Mouse (Mus musculus): ENCODE data around the gene Olfr1008.
"Not testable (repeated sequence)": the region's sequence is repeated elsewhere in the genome, so short reads cannot be mapped to it uniquely, and the experiment has no call there.

Olfr1008 gene

DNA sequence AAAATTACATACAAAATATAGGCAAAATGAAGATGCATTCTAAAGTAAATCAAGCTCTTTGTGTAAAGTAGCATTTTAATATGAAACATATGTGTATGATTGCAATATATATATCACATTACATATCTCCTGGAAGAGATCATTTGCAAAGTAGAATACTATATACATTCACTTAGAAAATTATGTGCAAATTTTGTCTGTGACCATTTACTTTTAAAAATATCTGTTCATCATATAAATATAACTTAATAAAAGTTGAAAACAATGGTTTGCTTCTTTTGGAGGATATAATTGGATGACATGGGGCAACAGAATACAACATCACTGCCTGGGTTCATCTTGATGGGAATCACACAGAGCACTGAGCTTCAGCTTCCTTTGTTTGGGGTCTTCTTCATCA, at the start of gene Olfr1008:
Olfr1008 (plus strand) TSS at position 301 of the 400 bp plus-strand sequence.
- DNase-seq (ENCODE audit: low spot score in 2 of 2), result no peak

DNA sequence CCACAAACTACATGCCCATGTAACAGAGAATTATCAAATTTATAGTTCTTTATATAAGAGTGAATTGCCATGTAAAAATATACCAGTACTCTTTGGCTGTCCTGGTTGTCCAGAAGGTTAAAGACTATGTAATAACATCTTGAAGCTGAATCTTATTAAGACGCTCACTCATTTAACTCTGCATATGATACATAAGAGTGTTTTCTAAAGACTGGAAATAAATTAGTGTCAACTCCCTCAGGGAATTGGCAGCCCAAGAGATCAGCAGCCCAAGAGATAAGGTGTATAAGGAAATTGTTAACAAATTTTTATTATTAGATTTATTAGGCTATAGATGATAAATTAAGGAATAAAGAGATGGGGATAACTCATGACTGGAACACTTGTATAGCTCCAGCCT, 38.6 kb upstream of the Olfr1008 start, which contains the start of gene Olfr1002:
Olfr1002 (minus strand) TSS at position 101 of the 400 bp plus-strand sequence.
- DNase-seq (ENCODE audit: low spot score in 2 of 2), result no peak

DNA sequence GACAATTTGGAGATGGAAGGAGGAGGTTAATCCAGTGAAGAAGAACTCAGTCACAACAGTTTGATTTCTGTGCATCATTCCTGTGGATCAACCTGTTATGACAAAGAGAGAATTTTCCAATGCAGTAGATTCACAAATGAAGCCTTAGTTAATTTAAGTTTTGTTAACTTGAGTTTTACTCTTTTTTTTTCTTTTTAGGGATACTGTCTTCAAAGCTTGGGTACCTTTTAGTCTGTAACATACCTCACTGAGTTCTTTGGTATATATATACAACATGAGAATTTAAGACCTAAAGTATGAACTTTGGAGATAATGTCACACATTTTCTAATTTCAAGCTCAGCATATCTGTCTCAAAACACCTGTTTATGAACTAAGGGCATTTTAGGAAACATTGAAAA, 24.9 kb upstream of the Olfr1008 start, which contains the start of gene Olfr154:
Olfr154 (minus strand) TSS at position 101 of the 400 bp plus-strand sequence.
- DNase-seq (ENCODE audit: low spot score in 2 of 2), result not testable (repeated sequence)

DNA sequence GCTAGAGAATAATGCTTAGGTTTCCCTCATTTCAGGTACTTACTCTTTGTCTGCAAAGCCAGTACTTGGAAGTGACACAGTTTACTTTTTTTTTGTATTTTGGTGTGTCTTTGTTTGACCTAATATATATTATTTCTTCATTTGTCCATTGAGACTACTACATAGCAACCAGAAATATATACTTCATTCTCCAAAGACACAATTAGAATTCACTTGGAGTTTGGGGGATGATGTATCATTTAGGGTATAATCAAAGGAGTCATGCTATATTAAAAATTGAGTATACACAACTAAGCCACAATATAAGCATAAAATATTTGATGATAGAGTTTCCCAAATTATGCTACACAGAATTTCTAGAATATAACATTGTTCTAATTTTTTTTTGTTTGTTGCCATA, 10.6 kb upstream of the Olfr1008 start, which contains the start of gene Olfr1006:
Olfr1006 (minus strand) TSS at position 101 of the 400 bp plus-strand sequence.
- no peak for DNase-seq (ENCODE audit: low spot score in 2 of 2)

DNA sequence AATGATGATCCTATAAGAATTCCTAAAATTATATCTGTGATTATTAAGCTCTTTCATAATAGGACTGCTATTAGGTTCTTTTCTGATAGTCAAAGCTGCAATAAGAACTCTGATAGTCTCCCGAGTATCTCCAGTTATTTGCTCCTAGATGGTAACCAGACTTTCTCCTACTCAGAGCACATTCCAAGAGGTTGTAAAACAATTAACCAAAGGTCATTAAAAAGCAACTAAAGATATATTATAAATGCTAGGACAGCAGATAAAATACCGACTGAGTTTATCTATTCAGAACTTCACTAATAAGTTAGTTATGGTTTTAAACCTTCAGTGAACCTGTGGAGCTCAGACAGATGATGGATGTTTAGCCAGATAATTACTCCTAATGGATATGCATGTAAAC, 21.4 kb downstream of the Olfr1008 start:
- not testable (repeated sequence) for DNase-seq (ENCODE audit: low spot score in 2 of 2)

DNA sequence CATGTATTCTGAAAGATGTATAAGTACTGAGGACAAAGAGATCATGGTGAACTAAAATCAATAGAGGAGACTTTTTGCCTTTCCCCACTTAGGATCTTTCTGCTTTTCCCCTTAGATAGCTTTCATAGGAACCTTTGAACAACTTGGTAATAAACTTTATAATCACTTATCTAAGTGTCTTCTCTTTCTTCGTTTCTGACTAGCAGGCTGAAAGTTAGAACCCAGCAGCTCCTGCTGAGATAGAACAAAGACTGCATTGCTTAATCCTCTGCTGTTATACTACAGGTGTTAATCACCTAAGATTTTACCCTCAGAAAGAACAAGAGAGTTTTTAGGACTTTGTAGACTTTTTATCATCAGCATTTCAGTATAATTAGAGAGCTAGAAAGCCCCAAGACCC, 21.9 kb downstream of the Olfr1008 start:
- DNase-seq (ENCODE audit: low spot score in 2 of 2), result no peak

DNA sequence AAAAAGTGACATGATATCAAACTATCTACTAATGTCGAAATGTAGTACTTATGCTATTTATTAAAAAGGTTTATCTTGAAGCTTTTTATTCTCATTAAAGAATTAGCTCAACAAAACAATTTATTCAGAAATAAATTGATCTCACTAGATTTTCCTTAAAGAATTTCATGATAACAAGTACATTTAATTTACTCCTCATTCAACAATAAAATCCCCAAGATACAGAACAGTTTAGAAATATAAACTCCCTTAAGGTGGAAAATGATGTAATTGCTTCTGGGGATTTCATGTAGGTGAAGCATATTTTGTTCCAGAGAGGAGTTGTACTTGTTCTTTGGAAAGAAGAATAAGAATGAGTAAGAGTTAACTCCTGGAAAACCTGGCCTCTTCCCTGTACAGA, 25.9 kb downstream of the Olfr1008 start, which contains the start of gene Olfr1009:
Olfr1009 (plus strand) TSS at position 301 of the 400 bp plus-strand sequence.
- no peak for DNase-seq (ENCODE audit: low spot score in 2 of 2)

DNA sequence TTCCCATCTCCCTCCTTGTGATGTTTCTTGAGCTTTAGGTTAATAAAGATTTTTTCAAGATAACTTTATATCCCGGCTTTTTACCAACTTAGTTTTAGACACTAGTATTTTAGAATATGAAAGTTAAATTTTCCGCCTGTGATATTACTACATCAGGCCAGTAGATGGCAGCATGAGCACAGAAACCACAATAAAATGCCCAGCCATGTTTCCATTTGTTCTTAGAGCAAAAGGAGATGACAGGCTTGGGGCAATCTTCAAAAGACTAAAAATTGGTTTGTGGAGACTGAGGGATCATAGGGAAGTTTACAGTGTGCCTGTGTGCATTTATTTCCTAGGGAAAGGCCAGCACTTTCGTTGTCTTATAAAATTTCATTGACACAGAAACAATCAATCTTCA, 36.6 kb downstream of the Olfr1008 start:
- DNase-seq (ENCODE audit: low spot score in 2 of 2), result no peak
